Mouse (Mus musculus): ENCODE data around the gene Mrpl54. TPM values are rescaled to one million over a fixed set of nuclear protein-coding genes. Genes with fewer than 3 reads are reported as not detected.

The Mrpl54 gene
- total RNA-seq (2014; rRNA removed) (106 and 113 TPM in 2 replicates), polyA plus RNA-seq (2015; fragmentation: Nextera tagmentation; extraction: Ambion mirVana) (159 and 170 TPM in 2 replicates)

DNA sequence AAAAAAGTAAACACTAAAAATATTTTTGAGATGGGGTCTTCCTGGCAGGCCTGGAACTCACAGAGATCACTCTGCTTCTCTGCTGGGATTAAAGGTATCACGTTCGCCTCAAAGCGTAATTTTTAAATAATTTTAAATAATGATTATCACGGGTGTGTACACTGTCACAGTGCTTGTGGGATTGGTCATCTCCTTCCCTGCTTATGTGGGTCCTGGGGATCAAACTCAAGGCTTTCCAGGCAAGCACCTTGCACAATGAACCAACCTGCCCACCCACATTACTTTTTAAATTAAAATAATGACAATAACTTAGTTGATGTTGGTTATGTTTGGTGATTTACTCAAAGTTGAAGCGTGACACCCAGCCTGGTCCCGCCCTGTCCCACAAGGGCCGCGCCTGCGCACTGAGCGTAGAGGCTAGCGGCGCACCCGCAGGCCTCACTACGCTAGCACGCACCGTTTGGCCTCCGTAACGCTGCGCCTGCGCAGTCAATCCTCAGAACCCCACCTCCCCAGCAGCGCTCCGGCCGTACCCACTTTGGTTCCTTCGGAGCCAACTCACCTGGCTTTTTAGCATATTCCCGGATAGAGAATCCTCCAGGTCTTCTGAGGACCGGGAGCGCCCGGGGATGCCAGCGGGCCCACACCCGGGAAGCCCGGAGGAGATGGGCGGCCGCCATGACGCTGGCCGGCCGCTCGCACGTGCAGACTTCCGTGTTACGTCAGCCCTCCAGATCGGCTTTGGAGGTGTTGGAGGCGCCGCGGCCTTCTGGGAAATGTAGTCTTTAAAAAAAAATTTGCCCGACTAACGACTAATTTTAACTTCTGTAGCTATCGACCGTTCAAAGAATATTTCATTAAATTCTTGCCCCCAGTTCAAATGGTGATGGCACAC, at the start of gene Mrpl54, which contains the start of gene Apba3:
TSS of gene Mrpl54 (minus strand) at position 724 of the 895 bp plus-strand sequence.
TSS of gene Apba3 (plus strand) at position 750 of the 895 bp plus-strand sequence.
- Histone ChIP-seq H3K4me2 (ENCODE audit: low read depth, low read length) (peak within 1 kb of the TSS; percentile 67), H3K9me3 (ENCODE audit: low read length) (no peaks in the 10 kb centered on the region), H3K27me3 (ENCODE audit: insufficient read depth, low read length) (no peaks in the 10 kb centered on the region), H3K9ac (replicated peaks; ENCODE audit: low read length) (peak within 1 kb of the TSS; percentile 74), H3K27ac (peak within 1 kb of the TSS; percentile 88), H3K36me3 (ENCODE audit: insufficient read depth, low read length) (peaks cover 16% of the 10 kb centered on the region), H3K4me3 (ENCODE audit: low read length) (peak within 1 kb of the TSS; percentile 73), H3K4me1 (ENCODE audit: insufficient read depth, low read length) (peaks cover 14% of the 10 kb centered on the region)
- ATAC-seq (peak; percentile 94), DNase-seq (ENCODE audit: low spot score) (peak; percentile 97)
- under 1% methylated on average over 48 of the region's 48 CpGs for WGBS
- peak; percentile 27; the same call in 1 of the 2 replicates for TF ChIP-seq CTCF (IDR thresholded peaks at IDR 0.05; ENCODE audit: low read depth)

DNA sequence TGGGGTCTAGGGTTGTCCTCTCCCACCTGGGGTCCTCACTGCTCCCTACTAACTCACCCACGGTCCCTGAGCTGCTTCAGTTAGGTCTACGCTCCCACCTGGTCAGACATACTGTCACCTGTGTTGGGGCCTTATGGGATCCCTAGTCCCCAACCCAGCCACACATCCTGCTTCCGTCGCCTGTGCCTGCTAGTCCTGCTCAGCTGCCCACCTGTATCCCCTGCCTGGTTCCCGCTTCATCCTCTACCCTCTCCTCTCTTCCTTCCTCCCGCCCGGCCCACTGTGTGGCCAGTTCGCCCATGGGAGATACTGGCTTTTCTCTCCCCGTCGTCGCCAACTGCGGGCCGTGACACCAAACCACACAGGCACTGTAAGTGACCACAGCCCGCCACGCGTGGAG, 48.9 kb upstream of the Mrpl54 start:
- TF ChIP-seq CTCF (IDR thresholded peaks at IDR 0.05; ENCODE audit: low read depth) = no peak
- H3K9ac ChIP-seq (replicated peaks; ENCODE audit: low read length) = no peak overlapping the region
- peaks cover 62% of the 10 kb centered on the region for H3K36me3 ChIP-seq (ENCODE audit: insufficient read depth, low read length)
- 90% methylated on average over 16 of the region's 16 CpGs for WGBS
- H3K27me3 ChIP-seq (ENCODE audit: insufficient read depth, low read length) = no peaks in the 10 kb centered on the region
- no peak overlapping the region for H3K27ac ChIP-seq
- no peak overlapping the region for H3K4me3 ChIP-seq (ENCODE audit: low read length)
- H3K9me3 ChIP-seq (ENCODE audit: low read length) = no peaks in the 10 kb centered on the region
- ATAC-seq (no peak), DNase-seq (ENCODE audit: low spot score) (no peak)
- H3K4me2 ChIP-seq (ENCODE audit: low read depth, low read length) = no peak overlapping the region
- H3K4me1 ChIP-seq (ENCODE audit: insufficient read depth, low read length) = peaks cover 5% of the 10 kb centered on the region; the same call in 1 of the 2 replicates

DNA sequence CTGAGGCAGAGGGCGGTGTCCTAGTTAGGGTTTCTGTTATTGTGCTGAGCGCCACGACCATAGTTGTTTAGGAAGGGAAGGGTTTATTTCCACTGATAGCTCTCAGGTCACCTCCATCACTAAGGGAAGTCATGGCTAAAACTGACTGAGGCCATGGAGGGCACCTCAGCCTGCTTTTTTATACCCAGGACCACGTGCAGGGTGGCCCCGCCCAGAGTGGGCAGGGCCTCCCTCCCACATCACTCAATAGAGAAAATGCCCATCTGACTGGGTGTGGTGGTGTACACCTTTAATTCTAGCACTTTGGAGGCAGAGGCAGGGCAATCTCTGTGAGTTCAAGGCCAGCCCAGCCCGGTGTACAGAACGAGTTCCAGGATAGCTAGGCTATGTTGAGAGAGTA, 47.5 kb upstream of the Mrpl54 start:
- TF ChIP-seq CTCF (IDR thresholded peaks at IDR 0.05; ENCODE audit: low read depth) = no peak
- peaks cover 74% of the 10 kb centered on the region for H3K36me3 ChIP-seq (ENCODE audit: insufficient read depth, low read length)
- H3K27ac ChIP-seq = no peak overlapping the region
- 77% methylated on average over 7 of the region's 7 CpGs for WGBS
- no peak overlapping the region for H3K4me2 ChIP-seq (ENCODE audit: low read depth, low read length)
- H3K27me3 ChIP-seq (ENCODE audit: insufficient read depth, low read length) = no peaks in the 10 kb centered on the region
- no peaks in the 10 kb centered on the region for H3K4me1 ChIP-seq (ENCODE audit: insufficient read depth, low read length)
- DNase-seq (ENCODE audit: low spot score) = no peak
- no peak overlapping the region for H3K4me3 ChIP-seq (ENCODE audit: low read length)
- no peak for ATAC-seq
- no peak overlapping the region for H3K9ac ChIP-seq (replicated peaks; ENCODE audit: low read length)
- H3K9me3 ChIP-seq (ENCODE audit: low read length) = no peaks in the 10 kb centered on the region

DNA sequence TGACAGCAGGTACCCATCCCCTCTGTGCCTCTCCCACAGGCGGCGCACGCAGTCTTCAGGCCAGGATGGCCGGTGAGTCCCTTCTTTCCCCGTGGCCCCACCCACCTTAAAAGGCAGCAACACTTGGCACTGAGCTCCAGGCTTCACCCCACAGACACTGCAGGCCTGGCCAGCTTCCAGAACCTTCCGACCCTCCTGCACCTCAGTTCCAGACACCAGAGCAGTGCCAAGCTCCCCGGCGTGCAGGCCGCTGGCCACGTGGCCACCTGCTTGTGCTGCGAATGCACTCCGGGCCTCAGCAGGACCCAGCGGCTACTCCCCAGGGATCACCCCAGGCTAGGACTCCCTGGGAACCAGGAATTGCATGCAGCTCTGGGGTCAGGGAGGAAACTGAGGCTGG, 46.8 kb upstream of the Mrpl54 start:
- H3K9ac ChIP-seq (replicated peaks; ENCODE audit: low read length) = no peak overlapping the region
- peaks cover 79% of the 10 kb centered on the region for H3K36me3 ChIP-seq (ENCODE audit: insufficient read depth, low read length)
- DNase-seq (ENCODE audit: low spot score) = no peak
- no peak overlapping the region for H3K4me3 ChIP-seq (ENCODE audit: low read length)
- H3K9me3 ChIP-seq (ENCODE audit: low read length) = no peaks in the 10 kb centered on the region
- 85% methylated on average over 13 of the region's 13 CpGs for WGBS
- TF ChIP-seq CTCF (IDR thresholded peaks at IDR 0.05; ENCODE audit: low read depth) = no peak
- H3K4me1 ChIP-seq (ENCODE audit: insufficient read depth, low read length) = no peaks in the 10 kb centered on the region
- no peak for ATAC-seq
- H3K27me3 ChIP-seq (ENCODE audit: insufficient read depth, low read length) = no peaks in the 10 kb centered on the region
- no peak overlapping the region for H3K27ac ChIP-seq
- no peak overlapping the region for H3K4me2 ChIP-seq (ENCODE audit: low read depth, low read length)

DNA sequence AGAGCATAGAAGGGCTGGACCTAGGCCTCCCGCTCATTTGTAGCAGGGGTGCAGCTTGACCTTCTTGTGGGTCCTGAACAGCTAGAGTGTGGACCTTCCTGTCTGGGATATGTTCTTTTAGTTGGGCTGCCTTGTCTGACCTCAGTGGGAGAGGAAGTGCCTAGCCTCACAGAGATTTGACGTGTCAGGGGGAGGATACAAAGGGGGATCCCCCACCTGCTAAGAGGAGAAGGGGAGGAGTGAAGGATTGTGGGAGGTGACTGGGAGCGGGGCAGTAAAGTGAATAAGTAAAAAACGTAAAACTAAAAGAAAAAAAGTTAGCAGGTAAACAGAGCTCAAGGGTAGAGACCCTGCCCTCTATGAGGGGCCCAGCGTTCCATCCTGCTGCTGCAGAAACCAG, 42.8 kb upstream of the Mrpl54 start:
- TF ChIP-seq CTCF (IDR thresholded peaks at IDR 0.05; ENCODE audit: low read depth) = no peak
- peaks cover 79% of the 10 kb centered on the region for H3K36me3 ChIP-seq (ENCODE audit: insufficient read depth, low read length)
- DNase-seq (ENCODE audit: low spot score) (no peak), ATAC-seq (no peak)
- no peak overlapping the region for H3K9ac ChIP-seq (replicated peaks; ENCODE audit: low read length)
- no peaks in the 10 kb centered on the region for H3K9me3 ChIP-seq (ENCODE audit: low read length)
- no peak overlapping the region for H3K4me2 ChIP-seq (ENCODE audit: low read depth, low read length)
- H3K4me1 ChIP-seq (ENCODE audit: insufficient read depth, low read length) = no peaks in the 10 kb centered on the region
- no peaks in the 10 kb centered on the region for H3K27me3 ChIP-seq (ENCODE audit: insufficient read depth, low read length)
- no peak overlapping the region for H3K4me3 ChIP-seq (ENCODE audit: low read length)
- 86% methylated on average over 5 of the region's 5 CpGs for WGBS
- no peak overlapping the region for H3K27ac ChIP-seq

DNA sequence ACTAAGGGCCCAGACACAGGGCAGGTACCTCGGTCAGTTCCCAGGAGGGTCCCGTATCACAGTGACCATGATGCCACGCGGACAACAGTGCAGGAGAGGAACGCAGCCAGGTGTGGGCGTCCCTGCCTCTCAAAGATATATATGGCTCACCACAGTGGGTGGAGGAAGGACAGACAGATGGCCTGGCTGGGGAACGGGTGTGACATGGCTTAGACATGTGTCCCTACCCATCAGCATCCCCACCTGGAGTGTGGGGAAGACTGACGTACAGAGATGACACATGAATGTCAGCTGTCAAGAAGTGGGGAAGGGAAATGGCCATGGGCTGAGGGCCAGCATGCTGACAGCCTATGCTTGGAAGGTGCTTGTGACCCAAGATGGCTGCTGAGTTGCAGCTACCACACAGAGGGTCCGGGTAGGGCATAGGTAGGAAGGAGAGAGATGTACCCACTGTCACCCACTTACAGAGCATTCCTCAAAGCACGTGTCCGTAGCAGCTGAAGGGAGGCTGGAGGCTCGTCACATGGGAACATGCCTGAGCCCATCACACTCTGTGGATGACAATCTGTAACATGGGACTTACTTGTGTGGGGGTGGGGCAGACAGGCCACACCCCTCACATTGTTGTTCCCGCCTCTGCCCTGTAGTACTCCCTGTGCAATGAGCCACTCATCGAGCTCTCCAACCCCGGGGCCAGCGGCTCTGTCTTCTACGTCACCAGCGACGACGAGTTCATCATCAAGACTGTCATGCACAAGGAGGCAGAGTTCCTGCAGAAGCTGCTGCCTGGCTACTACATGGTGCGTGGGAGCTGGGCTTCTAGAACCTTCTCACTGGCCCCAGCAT, 40.3 kb upstream of the Mrpl54 start:
- no peak for DNase-seq (ENCODE audit: low spot score)
- Histone ChIP-seq H3K27me3 (ENCODE audit: insufficient read depth, low read length) (no peaks in the 10 kb centered on the region), H3K4me3 (ENCODE audit: low read length) (no peak overlapping the region), H3K9ac (replicated peaks; ENCODE audit: low read length) (no peak overlapping the region), H3K36me3 (ENCODE audit: insufficient read depth, low read length) (peaks cover 60% of the 10 kb centered on the region), H3K4me2 (ENCODE audit: low read depth, low read length) (no peak overlapping the region), H3K27ac (no peak overlapping the region), H3K9me3 (ENCODE audit: low read length) (no peaks in the 10 kb centered on the region), H3K4me1 (ENCODE audit: insufficient read depth, low read length) (no peaks in the 10 kb centered on the region)
- WGBS = 94% methylated on average over 21 of the region's 21 CpGs
- no peak for TF ChIP-seq CTCF (IDR thresholded peaks at IDR 0.05; ENCODE audit: low read depth)
- no peak for ATAC-seq

Data from hindbrain, postnatal 0 days (tissue).